Mouse (Mus musculus) spleen, adult 2 months (tissue): ENCODE measurements around the gene Bmper.

Experiments used
- CTCF ChIP-seq: fragments of 200-500 bp; IDR thresholded peaks from 2 replicates; pipeline ENCODE4 v1.5.1; 2011; ENCODE audit warnings: mild to moderate bottlenecking, inconsistent platforms; ENCODE audit not compliant: insufficient read depth, insufficient read length, insufficient replicate concordance; ENCODE audit errors: extremely low read depth
- POLR2A ChIP-seq: fragments of 200-500 bp; IDR thresholded peaks from 2 replicates; pipeline ENCODE4 v1.6.1; 2011; ENCODE audit warnings: low read depth, low read length, inconsistent platforms

DNA sequence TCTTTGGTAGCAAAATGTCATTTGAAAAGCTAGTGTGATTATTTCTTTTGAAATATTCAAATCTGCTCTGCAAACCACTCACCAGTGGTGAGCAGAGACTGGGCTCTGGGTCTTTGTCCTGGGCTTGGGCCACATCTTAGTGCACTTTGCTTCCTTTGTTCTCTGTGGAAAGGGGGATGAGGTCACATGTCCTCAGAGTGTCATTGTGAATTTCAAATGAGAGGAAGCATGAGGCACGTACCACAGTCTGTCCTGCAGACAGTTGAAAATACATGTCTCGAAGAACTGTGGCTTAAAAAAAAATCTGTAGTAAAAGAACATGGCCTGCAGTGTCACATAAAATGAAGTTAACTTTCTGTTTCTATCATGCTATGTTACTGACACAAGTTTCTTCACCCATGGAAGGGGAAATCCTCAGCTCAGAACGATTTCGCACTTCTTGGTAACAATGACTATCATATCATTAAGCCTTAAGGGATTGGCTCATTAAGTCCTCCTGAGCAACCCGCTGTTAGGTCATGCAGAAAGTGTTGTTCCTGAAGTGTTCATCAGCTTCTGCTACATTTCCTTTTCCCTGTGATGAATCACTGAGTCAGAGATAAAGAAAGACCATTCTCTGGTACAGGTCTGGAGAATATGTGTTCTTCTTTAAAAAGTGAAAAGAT is 157.4 kb downstream of the Bmper start:
- TF ChIP-seq POLR2A (no peak), CTCF (no peak)
